Mouse (Mus musculus) layer of hippocampus, adult 9-11 months (tissue): ENCODE data around the gene Gpr68.

ENCODE experiments used
- DNase-seq: peaks from one replicate; pipeline ENCODE4 v3.0.0; 2022

Gene Gpr68

GRCm38 (mm10) chr12:100910731-100911130 is 2.7 kb upstream of the Gpr68 start:
- DNase-seq, result peak; percentile 63

- DNase-seq, result peak; percentile 47
Observed at GRCm38 (mm10) chr12:100909765-100910164, 1.8 kb upstream of the Gpr68 start.

- DNase-seq, result no peak
Observed at GRCm38 (mm10) chr12:100908298-100909034, 468 bp upstream of the Gpr68 start.

GRCm38 (mm10) chr12:100906861-100907260 is 1.1 kb downstream of the Gpr68 start:
- DNase-seq, result no peak

- no peak for DNase-seq
Observed at GRCm38 (mm10) chr12:100903761-100904160, 4.2 kb downstream of the Gpr68 start.

- DNase-seq, result no peak
Observed at GRCm38 (mm10) chr12:100901386-100901785, 6.6 kb downstream of the Gpr68 start.

GRCm38 (mm10) chr12:100900901-100901300 is 7.1 kb downstream of the Gpr68 start:
- no peak for DNase-seq

- DNase-seq, result no peak
Observed at GRCm38 (mm10) chr12:100899111-100899640, 8.8 kb downstream of the Gpr68 start.

GRCm38 (mm10) chr12:100897736-100898650 is 10.0 kb downstream of the Gpr68 start:
- DNase-seq, result no peak

GRCm38 (mm10) chr12:100896661-100897060 is 11.3 kb downstream of the Gpr68 start:
- DNase-seq, result no peak

- DNase-seq, result no peak
Observed at GRCm38 (mm10) chr12:100895504-100895903, 12.5 kb downstream of the Gpr68 start.

- no peak for DNase-seq
Observed at GRCm38 (mm10) chr12:100890548-100890947, 17.4 kb downstream of the Gpr68 start.

- peak; percentile 77 for DNase-seq
Observed at GRCm38 (mm10) chr12:100887801-100888258, 20.2 kb downstream of the Gpr68 start.

- peak; percentile 46 for DNase-seq
Observed at GRCm38 (mm10) chr12:100886877-100887276, 21.1 kb downstream of the Gpr68 start.

GRCm38 (mm10) chr12:100885585-100885984 is 22.4 kb downstream of the Gpr68 start:
- DNase-seq, result no peak

- DNase-seq, result no peak
Observed at GRCm38 (mm10) chr12:100883168-100883567, 24.8 kb downstream of the Gpr68 start.

- DNase-seq, result no peak
Observed at GRCm38 (mm10) chr12:100878556-100878955, 29.4 kb downstream of the Gpr68 start.

GRCm38 (mm10) chr12:100877936-100878335 is 30.1 kb downstream of the Gpr68 start:
- no peak for DNase-seq

- DNase-seq, result no peak
Observed at GRCm38 (mm10) chr12:100875960-100876359, 32.0 kb downstream of the Gpr68 start.

- peak; percentile 79 for DNase-seq
Observed at GRCm38 (mm10) chr12:100875553-100875952, 32.4 kb downstream of the Gpr68 start.

- no peak for DNase-seq
Observed at GRCm38 (mm10) chr12:100873612-100874011, 34.4 kb downstream of the Gpr68 start.

GRCm38 (mm10) chr12:100871841-100872240 is 36.2 kb downstream of the Gpr68 start:
- DNase-seq, result no peak

GRCm38 (mm10) chr12:100871234-100871633 is 36.8 kb downstream of the Gpr68 start:
- no peak for DNase-seq
